Mouse (Mus musculus): Measurements from ENCODE around the gene Hps6.
A peak's percentile ranks its signal among the peaks of the same experiment; 100 is the strongest.
"Not testable (repeated sequence)": the region's sequence is repeated elsewhere in the genome, so short reads cannot be mapped to it uniquely, and the experiment has no call there.

Gene Hps6

DNA sequence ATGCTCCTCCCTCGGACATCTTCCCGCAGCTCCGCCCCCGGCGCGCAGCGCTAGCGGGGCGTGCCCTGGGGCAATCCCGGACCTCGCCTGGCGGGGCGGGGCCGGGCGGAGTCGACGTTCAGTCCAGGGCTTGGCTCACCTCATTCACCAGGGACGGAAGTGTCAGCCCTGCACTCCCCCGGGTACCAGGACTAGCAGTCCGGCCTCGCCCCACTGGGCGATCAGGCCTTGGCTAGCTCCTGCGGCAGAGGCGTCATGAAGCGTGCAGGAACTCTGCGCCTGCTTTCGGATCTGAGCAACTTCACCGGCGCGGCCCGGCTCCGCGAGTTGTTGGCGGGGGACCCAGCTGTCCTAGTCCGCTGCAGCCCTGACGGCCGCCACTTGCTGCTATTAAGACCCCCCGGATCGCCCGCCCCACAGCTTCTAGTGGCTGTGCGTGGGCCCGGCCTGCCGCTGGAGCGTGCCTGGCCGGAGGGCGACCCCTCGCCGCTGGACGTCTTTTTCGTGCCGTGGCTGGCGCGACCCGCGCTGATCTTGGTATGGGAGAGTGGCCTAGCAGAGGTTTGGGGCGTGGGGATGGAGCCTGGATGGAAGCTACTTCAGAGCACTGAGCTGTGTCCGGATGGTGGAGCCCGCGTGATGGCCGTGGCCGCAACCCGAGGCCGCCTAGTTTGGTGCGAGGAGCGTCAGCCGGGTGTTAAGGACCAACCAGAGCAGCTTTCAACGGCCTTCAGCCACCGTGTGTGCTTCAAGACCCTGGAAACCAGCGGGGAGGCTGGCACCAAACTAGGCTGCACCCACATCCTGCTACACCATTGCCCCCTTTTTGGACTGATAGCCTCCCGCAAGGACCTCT lies at the start of gene Hps6:
Hps6 (plus strand) TSS at position 138 of the 856 bp plus-strand sequence.
- peak; percentile 77 for DNase-seq (ENCODE audit: extremely low spot score)

DNA sequence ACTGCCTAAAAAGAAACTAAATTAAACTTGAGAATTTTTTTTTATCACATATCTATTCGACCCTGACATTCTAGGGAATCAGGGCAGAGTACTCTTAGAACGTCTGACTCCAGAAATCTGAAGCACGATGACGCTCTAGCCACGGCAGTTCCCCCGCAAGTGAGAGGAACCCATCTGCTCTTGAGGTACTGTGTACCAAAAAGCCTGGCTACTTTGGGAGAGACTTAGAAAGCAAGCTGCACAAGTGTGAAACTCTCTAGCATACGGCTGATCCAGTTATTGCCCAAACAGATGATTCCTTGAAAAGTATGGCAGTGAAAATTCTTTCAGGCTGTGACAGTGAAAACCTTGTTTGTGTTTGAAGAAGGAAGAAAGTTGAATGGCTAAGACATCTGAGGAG lies 46.6 kb upstream of the Hps6 start:
- DNase-seq (ENCODE audit: extremely low spot score) = no peak

DNA sequence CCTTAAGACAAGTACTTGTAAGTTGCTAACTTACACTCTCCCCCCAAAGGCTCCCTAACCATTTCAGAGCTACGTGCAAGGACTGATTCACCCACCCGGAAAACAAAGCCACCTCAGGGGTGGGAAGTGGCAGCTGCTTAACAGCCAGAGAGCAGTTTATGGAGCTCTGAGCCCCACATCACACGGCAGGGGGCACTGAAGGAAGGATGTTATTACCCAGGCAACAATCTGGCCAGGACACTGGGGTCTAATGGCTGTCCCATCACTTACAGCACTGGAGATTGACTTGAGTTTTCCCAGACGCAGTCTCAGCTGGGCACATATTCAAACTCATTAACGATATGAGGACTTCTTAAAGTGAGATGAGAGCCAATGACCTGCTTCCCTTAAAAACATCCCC lies 42.5 kb upstream of the Hps6 start:
- no peak for DNase-seq (ENCODE audit: extremely low spot score)

DNA sequence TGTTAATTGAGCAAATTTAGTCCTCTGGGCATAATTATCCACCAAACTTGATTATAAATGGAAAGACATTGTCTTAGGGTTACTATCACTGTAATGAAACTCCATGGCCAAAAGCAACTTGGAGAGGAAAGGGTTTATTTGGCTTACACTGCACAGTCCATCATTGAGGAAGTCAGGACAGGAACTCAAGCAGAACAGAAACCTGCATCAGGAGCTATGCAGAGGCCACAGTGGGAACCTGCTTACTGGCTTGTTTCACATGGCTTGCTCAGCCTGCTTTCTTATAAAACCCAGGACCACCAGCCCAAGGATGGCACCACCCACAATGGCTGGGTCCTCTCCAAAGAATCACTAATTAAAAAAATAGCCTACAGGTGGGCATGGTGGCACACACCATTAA lies 18.9 kb upstream of the Hps6 start:
- no peak for DNase-seq (ENCODE audit: extremely low spot score)

DNA sequence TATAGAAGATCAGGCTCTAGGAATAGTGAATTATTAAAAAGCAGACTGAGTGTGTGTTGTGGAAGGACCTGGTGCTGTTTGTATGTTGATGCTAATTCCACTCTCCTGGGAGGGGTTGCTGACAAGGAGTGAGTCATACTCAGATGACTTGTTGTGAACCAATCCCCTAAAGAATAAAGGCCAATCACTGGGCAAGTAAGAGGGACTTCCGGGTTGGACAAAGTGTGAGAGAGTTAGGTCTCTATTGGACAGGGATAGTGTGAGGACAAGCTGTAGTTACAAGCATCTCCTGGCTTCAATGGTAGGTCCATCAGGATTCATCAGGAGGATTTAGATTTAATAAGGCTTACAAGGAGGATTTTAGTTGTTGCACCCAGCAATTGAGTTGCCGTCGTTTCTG lies 15.1 kb upstream of the Hps6 start:
- DNase-seq (ENCODE audit: extremely low spot score) = no peak

DNA sequence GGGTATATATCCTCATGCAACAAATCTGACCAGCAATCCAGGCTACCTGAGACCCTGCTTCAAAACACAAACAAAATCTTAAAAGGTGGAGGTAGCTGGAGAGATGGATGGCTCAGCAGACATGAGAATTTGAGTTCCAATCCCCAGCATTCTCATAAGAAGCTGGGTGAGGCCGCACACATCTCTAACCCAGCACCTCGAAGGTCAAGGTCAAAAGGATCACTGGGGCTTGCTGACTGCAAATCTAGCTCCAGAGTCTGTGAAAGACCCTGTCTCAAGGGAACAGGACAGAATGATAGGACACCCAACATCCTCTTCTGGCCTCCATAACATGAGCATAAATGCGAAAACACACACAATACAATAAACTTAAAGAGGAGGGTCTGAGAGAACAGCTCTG lies 12.1 kb upstream of the Hps6 start:
- DNase-seq (ENCODE audit: extremely low spot score) = no peak

DNA sequence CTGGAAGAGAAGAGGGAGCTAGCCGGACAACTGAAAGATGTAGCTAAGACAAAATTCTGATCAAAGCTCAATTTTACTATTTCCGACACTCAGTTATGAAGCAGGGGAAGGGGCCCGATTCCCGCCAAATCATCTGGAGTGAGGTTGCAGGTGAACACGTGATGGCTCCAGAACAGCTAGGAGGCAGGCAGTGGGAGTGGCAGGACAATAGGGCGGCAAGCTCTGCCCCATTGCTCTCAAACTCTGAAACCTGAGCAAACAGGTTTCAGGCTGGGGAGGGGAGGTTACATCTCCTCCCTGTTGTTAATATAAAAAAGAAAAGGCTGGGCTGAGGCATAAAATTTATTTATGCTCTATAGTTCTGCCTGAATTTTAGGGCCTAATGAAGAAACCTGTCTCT lies 9.9 kb upstream of the Hps6 start:
- DNase-seq (ENCODE audit: extremely low spot score) = not testable (repeated sequence)

DNA sequence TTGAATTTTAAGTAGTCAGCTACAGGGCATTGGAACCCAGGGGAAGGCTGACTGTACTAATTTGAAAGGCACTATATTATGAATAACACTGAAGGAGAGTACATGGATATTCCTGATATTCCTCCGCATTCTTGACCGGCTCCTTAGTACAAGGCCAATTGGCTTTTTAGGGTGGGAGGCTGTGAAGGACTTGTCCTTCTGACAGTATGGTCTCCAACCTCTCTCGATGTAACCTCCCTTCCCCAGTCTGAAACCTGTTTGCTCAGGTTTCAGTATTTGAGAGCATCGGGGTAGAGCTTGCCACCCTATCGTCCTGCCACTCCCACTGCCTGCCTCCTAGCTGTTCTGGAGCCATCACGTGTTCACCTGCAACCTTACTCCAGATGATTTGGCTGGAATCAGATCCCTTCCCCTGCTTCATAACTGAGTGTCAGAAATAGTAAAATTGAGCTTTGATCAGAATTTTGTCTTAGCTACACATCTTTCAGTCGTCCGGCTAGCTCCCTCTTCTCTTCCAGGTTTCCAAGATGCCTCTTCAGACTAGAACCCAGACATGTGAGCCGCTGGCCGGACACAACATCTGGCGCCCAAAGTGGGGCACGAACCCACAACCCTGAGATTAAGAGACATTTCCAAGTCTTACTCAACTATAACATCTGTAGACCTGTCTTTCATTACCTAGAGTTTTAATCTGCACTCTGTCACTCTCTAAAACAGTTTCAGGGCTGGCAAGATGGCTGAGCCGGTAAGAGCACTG lies 9.1 kb upstream of the Hps6 start:
- DNase-seq (ENCODE audit: extremely low spot score) = no peak

DNA sequence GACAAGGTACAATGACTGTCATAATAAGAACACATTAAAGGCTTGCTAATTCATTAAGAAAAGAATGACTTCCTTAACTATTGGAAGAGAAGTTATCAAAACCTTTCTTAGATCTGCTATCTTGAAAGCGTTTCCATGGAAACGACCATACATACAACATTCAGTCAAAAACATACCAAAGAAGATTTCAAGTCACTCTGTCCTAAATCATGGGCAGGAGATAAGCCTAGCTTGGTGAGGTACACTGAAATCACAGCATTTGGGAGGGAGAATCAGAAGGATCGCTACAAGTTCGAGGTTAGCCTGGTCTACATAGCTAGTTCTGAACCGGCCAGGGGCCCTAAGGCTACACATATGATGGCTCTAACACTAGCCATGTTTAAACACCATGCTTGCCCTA lies 5.9 kb upstream of the Hps6 start:
- no peak for DNase-seq (ENCODE audit: extremely low spot score)

DNA sequence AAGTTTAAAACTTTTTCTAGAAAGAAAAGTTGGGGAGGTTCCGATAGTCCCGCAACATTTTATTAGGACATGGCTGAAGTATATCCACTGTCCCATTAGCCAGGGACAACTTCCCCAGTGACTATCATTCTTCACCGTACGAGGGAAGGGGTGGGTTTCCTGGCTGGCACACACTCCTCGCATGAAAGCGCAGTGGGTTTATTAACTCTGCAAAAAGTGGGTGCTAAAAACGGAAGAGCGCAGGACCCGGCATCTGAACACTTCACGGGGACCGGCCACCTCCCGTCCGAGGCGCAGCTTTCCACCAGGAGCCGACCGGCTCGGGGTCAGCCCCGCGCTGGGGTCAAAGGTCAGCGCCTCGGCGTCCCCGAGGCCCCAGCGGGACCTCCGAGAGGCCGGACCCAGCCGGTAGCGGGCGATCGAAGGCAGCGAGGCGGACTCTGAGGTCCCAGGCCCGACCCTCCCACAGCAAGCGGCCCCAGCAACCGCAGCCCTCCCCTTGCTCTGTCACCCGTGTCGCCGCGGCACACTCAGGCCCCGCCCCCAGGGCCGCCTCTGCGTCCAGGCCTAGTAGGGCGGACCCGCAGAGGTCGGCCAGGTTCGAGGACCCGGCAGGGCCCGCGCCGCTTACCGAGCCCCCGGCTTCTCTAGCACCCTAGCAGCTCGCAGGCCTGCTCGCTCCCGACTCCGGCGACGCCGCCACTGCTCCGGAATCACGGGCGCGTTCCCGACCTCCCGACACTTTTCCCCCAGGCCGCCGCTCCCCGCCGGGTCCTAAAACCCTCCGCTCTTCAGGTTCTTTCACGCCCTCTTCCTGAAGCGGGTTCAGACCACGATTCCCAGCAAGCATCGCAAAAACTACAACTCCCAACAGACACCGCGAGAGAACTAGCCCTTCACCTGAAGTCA lies 5.3 kb upstream of the Hps6 start, which contains the start of gene Armh3:
Armh3 (minus strand) TSS at position 704 of the 909 bp plus-strand sequence.
- DNase-seq (ENCODE audit: extremely low spot score) = peak; percentile 95

DNA sequence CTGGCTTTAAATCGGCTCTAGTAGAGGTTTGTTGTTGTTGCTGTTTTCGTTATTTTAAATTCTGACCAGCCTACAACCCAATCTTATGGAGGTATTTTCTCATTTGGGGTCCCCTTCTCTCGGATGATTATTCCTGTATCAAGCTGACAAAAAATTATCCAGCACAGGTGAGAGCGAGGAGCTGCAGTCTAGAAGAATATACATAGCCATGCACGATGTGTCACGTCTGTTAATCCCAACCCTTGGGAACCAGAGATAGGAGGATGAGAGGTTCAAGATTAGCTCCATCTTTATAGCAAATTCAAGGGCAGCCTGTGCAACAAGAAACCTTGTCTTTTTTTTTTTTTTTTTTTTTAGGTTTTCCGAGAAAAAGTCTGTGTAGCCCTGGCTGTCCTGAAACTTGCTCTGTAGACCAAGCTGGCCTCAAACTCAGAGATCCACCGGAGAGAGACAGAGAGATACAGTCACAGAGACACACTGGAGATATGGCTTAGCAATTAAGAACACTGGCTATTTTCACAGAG lies 4.6 kb upstream of the Hps6 start:
- no peak for DNase-seq (ENCODE audit: extremely low spot score)

DNA sequence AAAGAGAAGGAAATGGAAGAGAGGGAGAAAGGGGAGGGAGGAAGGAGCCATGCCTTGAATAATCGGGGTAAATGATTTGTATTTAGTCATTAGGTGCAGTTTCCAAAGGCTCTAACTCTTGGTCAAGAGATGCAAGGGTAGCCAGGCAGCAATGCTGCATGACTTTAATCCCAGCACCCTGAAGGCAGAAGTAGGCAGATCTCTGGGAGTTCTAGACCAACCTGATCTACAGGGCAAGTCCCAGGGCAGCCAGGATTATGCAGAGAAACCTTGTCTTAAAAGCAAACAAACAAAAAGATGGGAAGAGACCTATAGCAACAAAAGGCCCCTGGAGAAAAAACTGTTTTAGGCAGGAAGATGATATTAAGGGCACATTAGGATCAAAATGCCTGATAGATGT lies 3.9 kb upstream of the Hps6 start:
- DNase-seq (ENCODE audit: extremely low spot score) = no peak

DNA sequence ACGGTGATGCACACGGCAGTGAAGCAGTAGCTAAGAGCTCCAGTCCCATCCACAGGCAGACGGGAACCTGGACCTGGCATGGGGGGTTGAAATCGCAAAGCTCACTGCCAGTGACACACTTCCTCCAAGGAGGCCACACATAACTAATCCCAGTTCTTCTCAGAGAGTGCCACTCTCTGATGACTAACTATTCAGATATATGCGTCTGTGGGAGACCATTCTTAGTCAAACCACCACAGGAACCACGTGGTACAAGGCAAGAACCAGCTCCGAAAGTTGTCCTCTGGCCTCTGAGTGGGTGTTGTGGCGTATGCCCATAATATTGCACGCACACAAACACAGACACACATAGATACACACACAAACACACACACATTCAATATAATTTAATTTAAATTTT lies 1.0 kb upstream of the Hps6 start:
- no peak for DNase-seq (ENCODE audit: extremely low spot score)

DNA sequence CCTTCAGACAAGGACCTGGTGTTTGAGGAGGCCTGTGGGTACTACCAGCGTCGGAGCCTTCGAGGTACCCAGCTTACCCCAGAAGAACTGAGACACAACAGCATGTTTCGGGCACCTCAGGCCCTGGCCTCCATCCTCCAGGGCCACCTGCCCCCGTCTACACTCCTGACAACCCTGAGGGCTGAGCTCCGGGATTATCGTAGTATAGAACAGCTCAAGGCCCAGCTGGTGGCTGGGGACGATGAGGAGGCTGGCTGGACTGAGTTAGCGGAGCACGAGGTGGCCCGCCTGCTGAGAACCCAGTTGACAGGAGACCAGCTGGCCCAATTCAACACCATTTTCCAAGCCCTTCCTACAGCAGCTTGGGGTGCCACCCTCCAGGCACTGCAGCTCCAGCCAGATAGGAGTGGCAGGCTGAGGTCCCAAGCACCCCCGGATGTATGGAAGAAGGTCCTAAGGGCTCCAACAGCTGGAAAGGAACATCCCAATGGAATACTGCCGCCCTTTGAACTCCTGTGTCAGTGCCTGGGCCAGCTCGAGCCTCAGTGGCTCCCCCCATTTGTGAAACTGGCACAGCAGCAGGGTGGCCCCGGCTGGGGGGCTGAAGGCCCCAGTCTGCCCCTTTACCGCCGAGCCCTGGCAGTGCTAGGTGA lies 1.6 kb downstream of the Hps6 start:
- DNase-seq (ENCODE audit: extremely low spot score) = no peak

DNA sequence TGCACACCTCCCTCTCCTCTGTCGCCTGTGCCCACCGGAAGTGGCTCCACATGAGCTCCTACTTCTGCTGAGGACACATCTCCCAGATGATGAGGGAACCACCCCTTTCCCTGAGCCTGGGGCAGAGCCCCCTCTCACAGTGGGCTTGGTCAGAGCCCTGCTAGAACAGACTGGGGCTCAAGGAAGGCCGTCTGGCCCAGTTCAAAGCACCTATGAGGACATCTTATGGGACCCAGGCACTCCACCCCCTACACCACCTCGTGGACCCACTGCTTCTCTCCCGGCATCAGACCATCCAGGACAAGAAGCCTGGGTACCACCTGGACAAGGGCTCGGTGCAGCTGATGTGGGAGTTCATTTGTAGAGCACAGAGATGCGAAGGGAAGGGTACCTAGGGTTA lies 2.4 kb downstream of the Hps6 start:
- DNase-seq (ENCODE audit: extremely low spot score) = no peak

DNA sequence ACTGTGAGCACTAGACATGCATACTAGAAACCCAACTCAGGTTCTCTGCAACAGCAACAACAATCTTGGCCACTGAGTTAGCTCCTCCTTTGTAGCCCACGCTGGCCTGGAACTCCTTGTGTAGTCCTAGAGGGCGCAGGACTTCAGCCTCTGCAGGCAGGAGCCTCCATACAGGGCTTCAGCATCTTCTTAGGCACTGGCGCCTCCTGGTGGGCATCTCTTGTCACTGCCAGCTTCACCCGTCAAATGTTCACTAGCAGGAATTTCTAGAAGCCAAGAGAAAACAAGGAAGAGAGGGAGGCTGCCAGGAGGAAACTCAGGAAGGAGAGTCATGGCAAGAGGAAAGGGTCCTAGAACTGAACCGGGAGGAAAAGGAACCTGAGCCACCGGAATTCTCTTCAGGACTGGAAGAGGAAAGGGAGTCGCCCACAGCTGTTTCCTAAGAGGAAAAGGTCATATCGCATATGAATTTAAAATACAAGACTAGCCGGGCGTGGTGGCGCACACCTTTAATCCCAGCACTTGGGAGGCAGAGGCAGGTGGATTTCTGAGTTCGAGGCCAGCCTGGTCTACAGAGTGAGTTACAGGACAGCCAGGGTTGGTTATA lies 11.4 kb downstream of the Hps6 start:
- peak; percentile 85 for DNase-seq (ENCODE audit: extremely low spot score)

DNA sequence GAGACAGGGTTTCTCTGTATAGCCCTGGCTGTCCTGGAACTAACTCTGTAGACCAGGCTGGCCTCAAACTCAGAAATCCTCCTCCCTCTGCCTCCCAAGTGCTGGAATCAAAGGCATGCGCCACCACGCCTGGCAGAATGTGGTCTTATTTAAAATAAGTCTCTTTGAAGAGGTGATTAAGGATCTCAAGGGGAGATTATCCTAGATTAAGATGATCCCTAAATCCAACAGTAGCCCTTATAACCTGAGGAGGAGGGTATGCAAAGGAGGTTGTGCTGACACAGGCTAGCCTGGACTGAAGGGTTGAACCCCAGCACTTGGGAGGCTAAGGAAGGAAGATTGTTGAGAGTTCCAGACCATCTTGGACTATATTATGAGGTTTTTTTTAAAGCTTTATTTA lies 12.7 kb downstream of the Hps6 start:
- no peak for DNase-seq (ENCODE audit: extremely low spot score)

DNA sequence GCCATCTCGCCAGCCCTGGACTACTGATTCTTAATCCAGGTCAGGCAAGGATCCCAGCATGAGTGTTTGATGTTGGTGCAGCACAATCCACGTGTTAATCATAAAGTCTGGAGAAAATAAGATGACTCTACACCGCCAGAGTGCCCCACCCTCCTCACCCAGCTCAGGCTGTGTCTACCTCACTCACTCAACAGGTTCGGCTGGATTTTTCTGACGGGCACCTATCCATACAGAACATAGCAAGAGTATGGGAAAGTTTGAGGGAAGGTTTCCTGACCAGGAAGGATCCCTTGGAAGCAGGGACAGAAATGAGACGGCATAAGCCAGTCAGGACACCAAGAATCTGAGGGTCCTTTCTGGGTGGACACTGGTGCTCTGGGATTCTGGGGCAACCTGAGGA lies 21.7 kb downstream of the Hps6 start:
- DNase-seq (ENCODE audit: extremely low spot score) = no peak

DNA sequence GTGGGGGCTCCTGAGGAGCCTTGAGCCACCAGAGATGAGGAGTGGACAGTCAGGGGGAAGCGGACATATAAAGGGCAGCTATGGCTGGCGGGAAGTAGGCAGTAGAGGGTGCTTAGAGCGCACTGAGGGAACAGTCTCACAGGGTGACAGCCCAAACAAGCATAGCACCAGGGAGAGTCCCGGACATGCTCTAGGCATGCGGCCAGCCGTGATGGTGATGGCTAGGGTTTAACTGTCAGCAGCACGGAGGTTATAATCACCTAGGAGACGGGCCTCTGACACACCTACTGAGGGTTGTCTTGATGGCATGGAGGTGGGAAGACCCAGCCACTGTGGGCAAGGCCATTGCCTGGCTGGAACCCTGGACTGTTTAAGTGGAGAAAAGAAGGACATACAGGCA lies 23.3 kb downstream of the Hps6 start:
- no peak for DNase-seq (ENCODE audit: extremely low spot score)

DNA sequence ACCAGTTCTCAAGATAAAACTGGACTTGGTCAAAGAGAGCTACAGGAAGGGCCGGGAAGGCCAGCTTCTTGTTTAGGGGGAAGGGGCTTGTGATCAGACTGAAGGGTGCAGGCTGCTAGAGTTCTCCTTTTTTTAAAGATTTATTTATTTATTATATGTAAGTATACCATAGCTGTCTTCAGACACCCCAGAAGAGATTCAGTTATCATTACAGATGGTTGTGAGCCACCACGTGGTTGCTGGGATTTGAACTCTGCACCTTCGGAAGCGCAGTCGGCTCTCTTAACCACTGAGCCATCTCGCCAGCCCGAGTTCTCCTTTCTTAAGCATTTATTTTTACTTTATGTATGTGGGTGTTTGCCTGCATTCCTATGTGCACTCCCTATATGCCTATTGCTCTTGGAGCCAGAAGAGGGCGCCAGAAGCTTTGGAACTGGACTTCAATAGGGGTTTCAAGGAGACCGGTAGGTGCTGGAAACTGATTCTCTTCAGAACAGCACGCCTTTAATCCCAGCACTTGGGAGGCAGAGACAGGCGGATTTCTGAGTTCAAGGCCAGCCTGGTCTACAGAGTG lies 25.5 kb downstream of the Hps6 start:
- no peak for DNase-seq (ENCODE audit: extremely low spot score)

DNA sequence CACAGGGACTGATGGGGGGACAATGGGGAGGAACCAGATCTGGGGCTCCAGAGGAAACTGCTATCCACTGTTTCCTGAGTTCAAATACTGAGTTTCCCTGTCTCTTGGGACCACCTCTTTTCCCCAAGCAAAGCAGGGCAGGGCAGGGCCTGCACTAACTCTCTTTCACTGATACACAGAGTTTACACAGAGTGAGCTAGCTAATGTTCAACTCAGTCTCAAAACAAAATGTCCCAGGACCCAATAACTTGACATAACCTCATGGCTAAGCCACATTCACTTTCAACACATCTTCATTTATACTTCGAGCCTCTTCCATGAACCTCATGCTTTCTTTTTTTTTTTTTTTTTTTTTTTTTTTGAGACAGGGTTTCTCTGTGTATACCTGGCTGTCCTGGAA lies 26.3 kb downstream of the Hps6 start:
- DNase-seq (ENCODE audit: extremely low spot score) = no peak

Data from embryo, embryonic 9.5 days (tissue).